Mouse (Mus musculus) midbrain, embryonic 14.5 days (tissue): Measurements from ENCODE around the gene Dlgap1. TPM values are rescaled to one million over a fixed set of nuclear protein-coding genes. Genes with fewer than 3 reads are reported as not detected.
A peak's percentile ranks its signal among the peaks of the same experiment; 100 is the strongest.

ENCODE experiments used
- ATAC-seq: fragments of 200-750 bp; cut with Nextera tagmentation; 2 replicates; pipeline ENCODE4 v1.8.0; 2017; ENCODE audit warnings: moderate number of reproducible peaks, moderate library complexity; ENCODE audit not compliant: low FRiP score, low TSS enrichment
- DNase-seq: peaks from one replicate; pipeline ENCODE4 v3.0.0-alpha.2; 2015
- H3K27ac ChIP-seq: fragments of 300-500 bp; sonication (generic); replicated peaks from 2 replicates; pipeline ENCODE4 v1.5.1; 2014; ENCODE audit warnings: mild to moderate bottlenecking, low read depth, low read length, moderate library complexity
- H3K27me3 ChIP-seq: fragments of 300-500 bp; sonication (generic); 2 replicates; pipeline ENCODE4 v1.6.1; 2014; ENCODE audit warnings: low read length, control low read depth, mixed read lengths; ENCODE audit not compliant: control insufficient read depth, insufficient read depth
- H3K36me3 ChIP-seq: fragments of 300-500 bp; sonication (generic); 2 replicates; pipeline ENCODE4 v1.6.1; 2014; ENCODE audit warnings: low read length, control low read depth; ENCODE audit not compliant: control insufficient read depth, insufficient read depth
- H3K4me1 ChIP-seq: fragments of 300-500 bp; sonication (generic); 2 replicates; pipeline ENCODE4 v1.6.1; 2014; ENCODE audit warnings: mild to moderate bottlenecking, antibody characterized with exemption, low read length, control low read depth; ENCODE audit not compliant: control insufficient read depth, insufficient read depth
- H3K4me2 ChIP-seq: fragments of 300-500 bp; sonication (generic); 2 replicates; pipeline ENCODE4 v1.6.1; 2014; ENCODE audit warnings: mild to moderate bottlenecking, low read length, moderate library complexity
- H3K4me3 ChIP-seq: fragments of 300-500 bp; sonication (generic); replicated peaks from 2 replicates; pipeline ENCODE4 v1.5.1; 2014; ENCODE audit warnings: low read depth, low read length
- H3K9ac ChIP-seq: fragments of 300-500 bp; sonication (generic); replicated peaks from 2 replicates; pipeline ENCODE4 v1.6.1; 2014; ENCODE audit warnings: mild to moderate bottlenecking, low read length, moderate library complexity
- H3K9me3 ChIP-seq: fragments of 300-500 bp; sonication (generic); 2 replicates; pipeline ENCODE4 v1.6.1; 2016; ENCODE audit warnings: low read length, control low read depth, mixed read lengths; ENCODE audit not compliant: control insufficient read depth
- WGBS: fragments of 180-500 bp; shearing (Covaris S2); extraction: QIAGEN DNeasy Blood & Tissue Kit; methylation state at CpG from one replicate; pipeline ENCODE4 v1.1.7; 2014; 5-methylcytosine and 5-hydroxymethylcytosine counted together
- polyA plus RNA-seq: library from polyadenylated mRNA; unstranded; fragments of >200 nt; fragmentation: Nextera tagmentation; extraction: Ambion mirVana; gene quantifications from 2 replicates; pipeline ENCODE4 v1.2.1, GENCODE M21; 2014

The Dlgap1 gene
- polyA plus RNA-seq, 1 experiment from 2014 or later = 15.7 TPM

- H3K9me3 ChIP-seq = no peaks in the 10 kb centered on the region
Observed at GRCm38 (mm10) chr17:70856871-70857415, 888.1 kb downstream of the Dlgap1 start.

DNA sequence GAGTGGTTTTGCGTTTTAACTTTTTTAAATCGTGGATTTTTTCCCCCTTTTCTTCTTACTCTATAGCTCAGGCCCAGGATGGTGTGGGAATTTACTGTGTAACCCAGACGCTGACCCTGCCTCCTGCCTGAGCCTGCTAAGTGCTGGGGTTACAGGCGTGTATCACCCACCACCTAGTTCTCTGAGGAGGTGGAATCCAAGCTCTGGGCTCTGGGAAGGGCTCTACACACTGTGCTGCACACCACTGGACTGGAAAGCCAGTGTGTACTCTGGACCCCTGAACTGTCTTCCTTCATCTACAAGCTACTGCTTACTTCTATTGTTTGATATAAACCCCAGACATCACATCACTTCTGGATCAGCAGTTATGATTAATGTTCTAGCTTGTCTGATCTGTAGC lies 889.9 kb downstream of the Dlgap1 start:
- H3K9ac ChIP-seq = no peak overlapping the region
- no peak overlapping the region for H3K4me3 ChIP-seq
- H3K27me3 ChIP-seq = no peaks in the 10 kb centered on the region
- ATAC-seq (no peak), DNase-seq (no peak)
- no peaks in the 10 kb centered on the region for H3K36me3 ChIP-seq
- 84% methylated on average over 4 of the region's 4 CpGs for WGBS
- no peaks in the 10 kb centered on the region for H3K9me3 ChIP-seq
- H3K4me1 ChIP-seq = peaks cover 2% of the 10 kb centered on the region; the same call in 1 of the 2 replicates
- no peak overlapping the region for H3K27ac ChIP-seq
- no peak overlapping the region for H3K4me2 ChIP-seq

More at GRCm38 (mm10) chr17:70856871-70857415, 888.1 kb downstream of the Dlgap1 start:
- H3K4me1 ChIP-seq = peaks cover 7% of the 10 kb centered on the region
- H3K36me3 ChIP-seq = no peaks in the 10 kb centered on the region
- no peak overlapping the region for H3K4me2 ChIP-seq
- no peak overlapping the region for H3K9ac ChIP-seq
- no peak for ATAC-seq
- 68% methylated on average over 12 of the region's 12 CpGs for WGBS
- no peak overlapping the region for H3K4me3 ChIP-seq
- no peak overlapping the region for H3K27ac ChIP-seq
- DNase-seq = peak; percentile 59
- H3K27me3 ChIP-seq = no peaks in the 10 kb centered on the region

DNA sequence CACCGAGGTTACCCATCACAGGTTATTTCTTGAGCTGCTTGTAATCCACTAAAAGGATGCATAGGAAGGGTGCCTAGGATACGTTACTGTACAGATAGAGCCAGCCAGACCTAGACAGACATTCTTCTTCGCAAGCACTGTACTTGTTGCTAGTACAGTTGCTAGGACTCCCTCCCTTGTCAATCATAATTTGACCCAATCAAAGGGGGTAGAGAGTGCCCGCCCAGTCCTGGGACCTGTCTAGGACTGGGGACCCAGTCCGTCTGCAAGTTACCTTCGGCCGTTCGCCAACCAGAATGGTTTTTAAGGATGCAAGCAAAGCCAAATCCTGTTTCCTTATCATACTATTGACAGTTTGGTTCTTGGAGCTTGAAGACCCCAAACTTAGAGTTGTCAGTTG lies 895.2 kb downstream of the Dlgap1 start:
- H3K27ac ChIP-seq = no peak overlapping the region
- ATAC-seq (no peak), DNase-seq (no peak)
- no peaks in the 10 kb centered on the region for H3K27me3 ChIP-seq
- no peaks in the 10 kb centered on the region for H3K9me3 ChIP-seq
- no peak overlapping the region for H3K9ac ChIP-seq
- H3K4me2 ChIP-seq = no peak overlapping the region
- no peak overlapping the region for H3K4me3 ChIP-seq
- H3K4me1 ChIP-seq = no peaks in the 10 kb centered on the region
- 97% methylated on average over 8 of the region's 8 CpGs for WGBS
- H3K36me3 ChIP-seq = no peaks in the 10 kb centered on the region

- Histone ChIP-seq H3K27me3 (no peaks in the 10 kb centered on the region), H3K9me3 (no peaks in the 10 kb centered on the region), H3K36me3 (no peaks in the 10 kb centered on the region), H3K4me3 (no peak overlapping the region), H3K27ac (no peak overlapping the region), H3K4me1 (no peaks in the 10 kb centered on the region), H3K9ac (no peak overlapping the region), H3K4me2 (no peak overlapping the region)
- ATAC-seq (no peak), DNase-seq (no peak)
- 86% methylated on average over 3 of the region's 3 CpGs for WGBS
Observed at GRCm38 (mm10) chr17:70864645-70865044, 895.8 kb downstream of the Dlgap1 start.

- H3K27me3 ChIP-seq = no peaks in the 10 kb centered on the region
- H3K27ac ChIP-seq = no peak overlapping the region
- no peak overlapping the region for H3K9ac ChIP-seq
- H3K36me3 ChIP-seq = no peaks in the 10 kb centered on the region
- H3K4me3 ChIP-seq = no peak overlapping the region
- no peak for ATAC-seq
- no peak for DNase-seq
- H3K4me2 ChIP-seq = no peak overlapping the region
- H3K4me1 ChIP-seq = no peaks in the 10 kb centered on the region
- H3K9me3 ChIP-seq = no peaks in the 10 kb centered on the region
- 86% methylated on average over 10 of the region's 10 CpGs for WGBS
Observed at GRCm38 (mm10) chr17:70865060-70865604, 896.3 kb downstream of the Dlgap1 start.

DNA sequence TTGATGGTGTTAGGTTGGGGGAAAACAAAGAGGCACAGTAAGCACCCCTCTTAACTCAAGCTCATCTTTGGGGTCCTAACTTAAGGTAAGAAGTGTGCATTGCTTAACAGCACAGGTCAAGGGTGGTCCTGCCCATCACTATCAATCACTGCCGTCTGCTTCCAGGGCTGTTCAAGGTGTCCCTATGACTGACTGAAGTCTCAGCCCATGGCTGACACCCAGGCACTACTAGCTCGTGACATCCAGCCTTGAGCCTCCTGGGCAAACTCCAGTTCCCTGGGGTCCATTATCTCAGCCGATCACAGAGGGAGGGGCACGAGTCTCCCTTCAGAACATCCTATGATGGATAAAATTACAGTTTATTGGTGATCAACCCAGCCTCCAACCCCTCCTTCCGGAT lies 897.2 kb downstream of the Dlgap1 start:
- DNase-seq = no peak
- H3K4me1 ChIP-seq = no peaks in the 10 kb centered on the region
- no peaks in the 10 kb centered on the region for H3K27me3 ChIP-seq
- H3K4me2 ChIP-seq = no peak overlapping the region
- no peaks in the 10 kb centered on the region for H3K36me3 ChIP-seq
- no peak for ATAC-seq
- H3K27ac ChIP-seq = no peak overlapping the region
- H3K9ac ChIP-seq = no peak overlapping the region
- H3K4me3 ChIP-seq = no peak overlapping the region
- H3K9me3 ChIP-seq = no peaks in the 10 kb centered on the region
- 92% methylated on average over 5 of the region's 5 CpGs for WGBS

DNA sequence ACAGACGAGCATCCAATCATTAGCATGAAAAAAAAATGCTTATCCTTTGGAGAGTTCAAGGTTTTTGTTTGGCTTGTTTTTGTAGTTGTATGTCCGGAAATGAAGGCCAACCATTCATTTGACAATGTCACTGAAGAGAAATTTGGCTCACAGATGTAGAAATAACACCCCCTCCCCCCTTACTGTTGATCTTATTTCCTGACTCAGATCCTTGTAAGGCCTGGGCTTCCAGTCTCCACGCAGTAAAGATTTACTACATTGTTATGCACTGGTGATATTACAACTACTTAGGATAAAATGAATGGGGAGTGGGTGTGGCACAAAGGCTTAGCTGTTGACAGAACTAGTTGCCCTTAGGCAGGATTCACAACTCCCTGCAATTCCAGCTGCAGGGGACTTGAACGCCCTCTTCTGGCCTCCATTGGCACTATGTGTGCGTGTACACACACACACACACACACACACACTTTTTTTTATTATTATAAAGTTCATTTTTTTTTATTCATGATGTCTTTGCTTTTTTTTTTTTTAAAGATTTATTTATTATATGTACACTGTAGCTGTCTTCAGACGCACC lies 897.8 kb downstream of the Dlgap1 start:
- no peak for DNase-seq
- Histone ChIP-seq H3K4me1 (no peaks in the 10 kb centered on the region), H3K9ac (no peak overlapping the region), H3K27ac (no peak overlapping the region), H3K9me3 (no peaks in the 10 kb centered on the region), H3K36me3 (no peaks in the 10 kb centered on the region), H3K4me3 (no peak overlapping the region), H3K27me3 (no peaks in the 10 kb centered on the region), H3K4me2 (no peak overlapping the region)
- 86% methylated on average over 6 of the region's 6 CpGs for WGBS
- no peak for ATAC-seq

DNA sequence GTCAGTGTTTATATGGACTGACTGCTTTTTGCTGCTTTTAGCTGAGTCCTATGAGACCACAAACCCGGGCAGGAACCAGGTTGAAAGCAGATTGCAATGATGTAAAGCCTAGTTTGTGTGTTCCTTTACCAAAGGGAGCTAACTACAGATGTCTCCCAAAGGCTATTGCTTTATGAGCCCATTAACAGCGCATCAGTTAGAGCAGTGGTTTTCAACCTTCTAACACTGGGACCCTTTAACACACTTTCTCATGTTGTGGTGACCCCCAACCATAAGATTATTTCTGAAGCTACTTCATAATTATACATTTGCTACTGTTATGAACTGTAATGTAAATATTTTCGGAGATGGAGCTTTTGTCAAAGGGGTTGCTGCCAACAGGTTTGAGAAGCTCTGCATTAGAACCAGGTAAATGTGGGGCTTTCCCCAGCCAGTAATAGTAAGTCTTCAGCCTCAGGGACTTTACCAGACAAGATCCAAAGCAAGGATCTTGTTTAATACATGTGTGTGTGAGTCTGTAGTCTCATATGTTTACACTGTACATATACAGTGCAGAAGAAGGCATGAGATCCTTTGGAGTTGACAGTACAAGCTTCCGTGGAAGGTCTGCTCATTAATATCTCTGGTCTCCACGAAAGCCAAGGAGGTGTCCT lies 899.8 kb downstream of the Dlgap1 start:
- Histone ChIP-seq H3K36me3 (no peaks in the 10 kb centered on the region), H3K4me1 (peaks cover 17% of the 10 kb centered on the region; the same call in 1 of the 2 replicates), H3K9me3 (no peaks in the 10 kb centered on the region), H3K27me3 (no peaks in the 10 kb centered on the region), H3K9ac (no peak overlapping the region), H3K27ac (no peak overlapping the region), H3K4me3 (no peak overlapping the region), H3K4me2 (no peak overlapping the region)
- WGBS = 92% methylated on average over 5 of the region's 5 CpGs
- DNase-seq = no peak
- no peak for ATAC-seq

- no peak for ATAC-seq
- H3K9ac ChIP-seq = no peak overlapping the region
- WGBS = 100% methylated on average over 4 of the region's 4 CpGs
- no peaks in the 10 kb centered on the region for H3K9me3 ChIP-seq
- no peak for DNase-seq
- H3K4me2 ChIP-seq = no peak overlapping the region
- no peak overlapping the region for H3K4me3 ChIP-seq
- peaks cover 18% of the 10 kb centered on the region; the same call in 1 of the 2 replicates for H3K4me1 ChIP-seq
- no peak overlapping the region for H3K27ac ChIP-seq
- H3K36me3 ChIP-seq = no peaks in the 10 kb centered on the region
- no peaks in the 10 kb centered on the region for H3K27me3 ChIP-seq
Observed at GRCm38 (mm10) chr17:70870581-70870980, 901.7 kb downstream of the Dlgap1 start.
